Mouse (Mus musculus) hindbrain, postnatal 0 days (tissue): ENCODE data around the gene Pax1. TPM values are rescaled to one million over a fixed set of nuclear protein-coding genes. Genes with fewer than 3 reads are reported as not detected.

ENCODE experiments used
- ATAC-seq: fragments of 200-750 bp; cut with Nextera tagmentation; 2 replicates; pipeline ENCODE4 v1.8.0; 2017; ENCODE audit warnings: mild to moderate bottlenecking, moderate TSS enrichment, moderate library complexity
- DNase-seq: peaks from one replicate; pipeline ENCODE4 v3.0.0-alpha.2; 2015; ENCODE audit warnings: low spot score
- H3K27ac ChIP-seq: fragments of 300-500 bp; sonication (generic); 2 replicates; pipeline ENCODE4 v1.5.1; 2014; ENCODE audit warnings: mild to moderate bottlenecking
- H3K27me3 ChIP-seq: fragments of 300-500 bp; sonication (generic); 2 replicates; pipeline ENCODE4 v1.6.1; 2014; ENCODE audit warnings: low read length, mixed read lengths; ENCODE audit not compliant: insufficient read depth
- H3K36me3 ChIP-seq: fragments of 300-500 bp; sonication (generic); 2 replicates; pipeline ENCODE4 v1.6.1; 2014; ENCODE audit warnings: low read length, mixed read lengths; ENCODE audit not compliant: insufficient read depth
- H3K4me1 ChIP-seq: fragments of 300-500 bp; sonication (generic); 2 replicates; pipeline ENCODE4 v1.6.1; 2014; ENCODE audit warnings: antibody characterized with exemption, low read length, mixed read lengths; ENCODE audit not compliant: insufficient read depth
- H3K4me2 ChIP-seq: fragments of 300-500 bp; sonication (generic); 2 replicates; pipeline ENCODE4 v1.6.1; 2014; ENCODE audit warnings: low read depth, mild to moderate bottlenecking, low read length, moderate library complexity, mixed read lengths
- H3K4me3 ChIP-seq: fragments of 300-500 bp; sonication (generic); 2 replicates; pipeline ENCODE4 v1.5.1; 2014; ENCODE audit warnings: low read length
- H3K9ac ChIP-seq: fragments of 300-500 bp; sonication (generic); replicated peaks from 2 replicates; pipeline ENCODE4 v1.6.1; 2014; ENCODE audit warnings: mild to moderate bottlenecking, low read length, moderate library complexity, mixed read lengths
- H3K9me3 ChIP-seq: fragments of 300-500 bp; sonication (generic); 2 replicates; pipeline ENCODE4 v1.6.1; 2016; ENCODE audit warnings: low read length, mixed read lengths
- CTCF ChIP-seq: IDR thresholded peaks from 2 replicates; pipeline ENCODE4 v1.5.1; 2016; ENCODE audit warnings: antibody characterized with exemption, control low read depth, low read depth
- WGBS: fragments of 180-500 bp; shearing (Covaris S2); extraction: QIAGEN DNeasy Blood & Tissue Kit; methylation state at CpG from one replicate; pipeline ENCODE4 v1.1.7; 2014; 5-methylcytosine and 5-hydroxymethylcytosine counted together
- polyA plus RNA-seq: library from polyadenylated mRNA; unstranded; fragments of >200 nt; fragmentation: Nextera tagmentation; extraction: Ambion mirVana; gene quantifications from 2 replicates; pipeline ENCODE4 v1.2.1, GENCODE M21; 2015
- total RNA-seq: library from RNA; depleted of rRNA; stranded (reverse); fragments of >200 nt; gene quantifications from 2 replicates; pipeline ENCODE4 v1.2.3, GENCODE M21; 2014

The Pax1 gene
- total and polyA plus RNA-seq, 2 experiments from 2014 or later: not detected

- H3K36me3 ChIP-seq: no peaks in the 10 kb centered on the region
- ATAC-seq: no peak
- H3K4me3 ChIP-seq: no peak overlapping the region
- H3K4me1 ChIP-seq: no peaks in the 10 kb centered on the region
- no peak for TF ChIP-seq CTCF
- no peak overlapping the region for H3K9ac ChIP-seq
- DNase-seq: no peak
- H3K27me3 ChIP-seq: peaks cover 87% of the 10 kb centered on the region
- H3K9me3 ChIP-seq: no peaks in the 10 kb centered on the region
- no peak overlapping the region for H3K4me2 ChIP-seq
- H3K27ac ChIP-seq: no peak overlapping the region
Observed at GRCm38 (mm10) chr2:147371289-147371688, 9.6 kb downstream of the Pax1 start.

- TF ChIP-seq CTCF: no peak
- H3K27me3 ChIP-seq: peaks cover 87% of the 10 kb centered on the region
- no peak overlapping the region for H3K4me2 ChIP-seq
- DNase-seq (no peak), ATAC-seq (no peak)
- H3K36me3 ChIP-seq: no peaks in the 10 kb centered on the region
- no peaks in the 10 kb centered on the region for H3K4me1 ChIP-seq
- H3K4me3 ChIP-seq: no peak overlapping the region
- no peak overlapping the region for H3K27ac ChIP-seq
- WGBS: 4% methylated on average over 4 of the region's 4 CpGs
- H3K9me3 ChIP-seq: no peaks in the 10 kb centered on the region
- H3K9ac ChIP-seq: no peak overlapping the region
Observed at GRCm38 (mm10) chr2:147371840-147372239, 10.1 kb downstream of the Pax1 start.

GRCm38 (mm10) chr2:147372947-147373666, 11.4 kb downstream of the Pax1 start:
- Histone ChIP-seq H3K9ac (no peak overlapping the region), H3K27ac (no peak overlapping the region), H3K4me3 (no peak overlapping the region), H3K36me3 (no peaks in the 10 kb centered on the region), H3K4me1 (no peaks in the 10 kb centered on the region), H3K27me3 (peaks cover 84% of the 10 kb centered on the region), H3K9me3 (no peaks in the 10 kb centered on the region), H3K4me2 (no peak overlapping the region)
- ATAC-seq (no peak), DNase-seq (no peak)
- TF ChIP-seq CTCF: no peak
- under 1% methylated on average over 28 of the region's 28 CpGs for WGBS

GRCm38 (mm10) chr2:147373667-147374007, 11.9 kb downstream of the Pax1 start:
- no peak for TF ChIP-seq CTCF
- Histone ChIP-seq H3K27me3 (peaks cover 85% of the 10 kb centered on the region), H3K4me3 (no peak overlapping the region), H3K27ac (no peak overlapping the region), H3K4me2 (no peak overlapping the region), H3K4me1 (no peaks in the 10 kb centered on the region), H3K36me3 (no peaks in the 10 kb centered on the region), H3K9me3 (no peaks in the 10 kb centered on the region), H3K9ac (no peak overlapping the region)
- WGBS: under 1% methylated on average over 19 of the region's 19 CpGs
- no peak for ATAC-seq
- no peak for DNase-seq

- H3K9me3 ChIP-seq: no peaks in the 10 kb centered on the region
- no peak overlapping the region for H3K4me3 ChIP-seq
- DNase-seq: no peak
- H3K27me3 ChIP-seq: peaks cover 85% of the 10 kb centered on the region
- no peak for TF ChIP-seq CTCF
- no peak for ATAC-seq
- H3K27ac ChIP-seq: no peak overlapping the region
- H3K4me2 ChIP-seq: no peak overlapping the region
- H3K4me1 ChIP-seq: no peaks in the 10 kb centered on the region
- no peaks in the 10 kb centered on the region for H3K36me3 ChIP-seq
- H3K9ac ChIP-seq: no peak overlapping the region
- whole genome bisulfite sequencing: 0% methylated on average over 4 of the region's 4 CpGs
Observed at GRCm38 (mm10) chr2:147374245-147374644, 12.5 kb downstream of the Pax1 start.

- H3K4me2 ChIP-seq: no peak overlapping the region
- no peak overlapping the region for H3K27ac ChIP-seq
- H3K9ac ChIP-seq: no peak overlapping the region
- 6% methylated on average over 8 of the region's 8 CpGs for WGBS
- no peaks in the 10 kb centered on the region for H3K9me3 ChIP-seq
- H3K27me3 ChIP-seq: peaks cover 76% of the 10 kb centered on the region
- H3K4me1 ChIP-seq: no peaks in the 10 kb centered on the region
- no peak for DNase-seq
- TF ChIP-seq CTCF: no peak
- no peak overlapping the region for H3K4me3 ChIP-seq
- ATAC-seq: no peak
- no peaks in the 10 kb centered on the region for H3K36me3 ChIP-seq
Observed at GRCm38 (mm10) chr2:147375019-147375715, 13.4 kb downstream of the Pax1 start.

GRCm38 (mm10) chr2:147378934-147379333, 17.2 kb downstream of the Pax1 start:
- H3K4me2 ChIP-seq: no peak overlapping the region
- peak; percentile 87 for TF ChIP-seq CTCF
- H3K4me1 ChIP-seq: no peaks in the 10 kb centered on the region
- no peak overlapping the region for H3K9ac ChIP-seq
- H3K4me3 ChIP-seq: no peak overlapping the region
- no peak for ATAC-seq
- H3K9me3 ChIP-seq: no peaks in the 10 kb centered on the region
- H3K27me3 ChIP-seq: peaks cover 42% of the 10 kb centered on the region
- no peak overlapping the region for H3K27ac ChIP-seq
- H3K36me3 ChIP-seq: no peaks in the 10 kb centered on the region
- peak; percentile 81 for DNase-seq
- 12% methylated on average over 4 of the region's 4 CpGs for WGBS
